Mouse (Mus musculus): Measurements from ENCODE around the gene Ncor2.

Gene Ncor2

GRCm38 (mm10) chr5:125170107-125170842 is 8.7 kb downstream of the Ncor2 start:
- 73% methylated on average over 11 of the region's 11 CpGs for WGBS

GRCm38 (mm10) chr5:125168101-125168500 is 10.9 kb downstream of the Ncor2 start:
- 71% methylated on average over 7 of the region's 7 CpGs for WGBS

GRCm38 (mm10) chr5:125167524-125167923 is 11.5 kb downstream of the Ncor2 start:
- WGBS: 63% methylated on average over 5 of the region's 5 CpGs

- 87% methylated on average over 14 of the region's 14 CpGs for WGBS
Measured at GRCm38 (mm10) chr5:125165993-125166392, 13.0 kb downstream of the Ncor2 start.

GRCm38 (mm10) chr5:125164465-125165167 is 14.4 kb downstream of the Ncor2 start:
- 31% methylated on average over 12 of the region's 12 CpGs for WGBS

GRCm38 (mm10) chr5:125163441-125164050 is 15.5 kb downstream of the Ncor2 start:
- WGBS: 61% methylated on average over 8 of the region's 8 CpGs

GRCm38 (mm10) chr5:125162461-125162860 is 16.6 kb downstream of the Ncor2 start:
- 33% methylated on average over 3 of the region's 3 CpGs for WGBS

- whole genome bisulfite sequencing: 62% methylated on average over 14 of the region's 14 CpGs
Measured at GRCm38 (mm10) chr5:125159804-125160405, 19.1 kb downstream of the Ncor2 start.

GRCm38 (mm10) chr5:125159293-125159692 is 19.7 kb downstream of the Ncor2 start:
- 17% methylated on average over 12 of the region's 12 CpGs for WGBS

- 34% methylated on average over 21 of the region's 21 CpGs for WGBS
Measured at GRCm38 (mm10) chr5:125158232-125158961, 20.6 kb downstream of the Ncor2 start.

- 79% methylated on average over 8 of the region's 8 CpGs for WGBS
Measured at GRCm38 (mm10) chr5:125157375-125158033, 21.5 kb downstream of the Ncor2 start.

- 70% methylated on average over 22 of the region's 22 CpGs for WGBS
Measured at GRCm38 (mm10) chr5:125156418-125157205, 22.4 kb downstream of the Ncor2 start.

- WGBS: 78% methylated on average over 4 of the region's 4 CpGs
Measured at GRCm38 (mm10) chr5:125155451-125155850, 23.6 kb downstream of the Ncor2 start.

GRCm38 (mm10) chr5:125154989-125155388 is 24.0 kb downstream of the Ncor2 start:
- WGBS: 14% methylated on average over 5 of the region's 5 CpGs

- 49% methylated on average over 5 of the region's 5 CpGs for WGBS
Measured at GRCm38 (mm10) chr5:125154178-125154577, 24.8 kb downstream of the Ncor2 start.

- WGBS: 80% methylated on average over 11 of the region's 11 CpGs
Measured at GRCm38 (mm10) chr5:125153201-125153816, 25.7 kb downstream of the Ncor2 start.

- WGBS: 38% methylated on average over 17 of the region's 17 CpGs
Measured at GRCm38 (mm10) chr5:125151872-125152534, 27.0 kb downstream of the Ncor2 start.

GRCm38 (mm10) chr5:125150951-125151564 is 28.0 kb downstream of the Ncor2 start:
- WGBS: 45% methylated on average over 10 of the region's 10 CpGs

GRCm38 (mm10) chr5:125149142-125149541 is 29.9 kb downstream of the Ncor2 start:
- WGBS: 33% methylated on average over 17 of the region's 17 CpGs
